Mouse (Mus musculus) ES-E14 (cell line): ENCODE data around the gene Homer2. TPM values are rescaled to one million over a fixed set of nuclear protein-coding genes. Genes with fewer than 3 reads are reported as not detected.

ENCODE experiments used
- DNase-seq: peaks from one replicate; pipeline ENCODE4 v3.0.0-alpha.2; 2013; ENCODE audit warnings: low read depth, low spot score
- H3K27ac ChIP-seq: 2 replicates; pipeline ENCODE4 v1.5.1; 2012; ENCODE audit warnings: low read depth, mild to moderate bottlenecking, low read length, moderate library complexity, mixed read lengths; ENCODE audit not compliant: poor library complexity, insufficient read depth, severe bottlenecking
- H3K36me3 ChIP-seq: 2 replicates; pipeline ENCODE4 v1.6.1; 2012; ENCODE audit warnings: mild to moderate bottlenecking, low read length, moderate library complexity, mixed read lengths; ENCODE audit not compliant: control insufficient read depth, poor library complexity, insufficient read depth, severe bottlenecking
- H3K4me1 ChIP-seq, 2 experiments: fragments of 150-350 bp in 1 of 2; sonication (generic) in 1 of 2; 2 replicates each; pipeline ENCODE4 v1.6.1; 2012; ENCODE audit warnings: low read length in 2 of 2, mild to moderate bottlenecking in 1 of 2, mixed read lengths in 1 of 2; ENCODE audit not compliant: control insufficient read depth in 2 of 2, insufficient read depth in 2 of 2, poor library complexity in 1 of 2
- H3K4me3 ChIP-seq, 2 experiments: fragments of 150-350 bp in 1 of 2; sonication (generic) in 1 of 2; 2 replicates each; pipeline ENCODE4 v1.5.1; 2012; ENCODE audit warnings: low read length in 2 of 2, low read depth in 1 of 2, mild to moderate bottlenecking in 1 of 2, mixed read lengths in 1 of 2; ENCODE audit not compliant: insufficient read depth in 1 of 2, poor library complexity in 1 of 2, severe bottlenecking in 1 of 2
- H3K9ac ChIP-seq: 2 replicates; pipeline ENCODE4 v1.6.1; 2012; ENCODE audit warnings: low read depth, mild to moderate bottlenecking, low read length, mixed read lengths; ENCODE audit not compliant: poor library complexity, insufficient read depth, severe bottlenecking
- H3K9me3 ChIP-seq: fragments of 150-350 bp; sonication (generic); 2 replicates; pipeline ENCODE4 v1.6.1; 2012; ENCODE audit warnings: low read depth, mild to moderate bottlenecking, low read length; ENCODE audit not compliant: control insufficient read depth, insufficient read depth
- CHD2 ChIP-seq: IDR thresholded peaks from 2 replicates; pipeline ENCODE4 v1.6.1; 2014; ENCODE audit warnings: mild to moderate bottlenecking, low read depth, low read length, inconsistent platforms
- HCFC1 ChIP-seq: IDR thresholded peaks from 2 replicates; pipeline ENCODE4 v1.6.1; 2012; ENCODE audit warnings: low read length, inconsistent platforms, borderline replicate concordance; ENCODE audit not compliant: insufficient read depth
- MAFK ChIP-seq: IDR thresholded peaks from 2 replicates; pipeline ENCODE4 v1.6.1; 2014; ENCODE audit warnings: mild to moderate bottlenecking, low read depth, low read length, inconsistent platforms; ENCODE audit not compliant: insufficient read depth
- ZC3H11A ChIP-seq: IDR thresholded peaks from 2 replicates; pipeline ENCODE4 v1.6.1; 2012; ENCODE audit warnings: low read depth, mild to moderate bottlenecking, inconsistent platforms, low read length, borderline replicate concordance
- ZNF384 ChIP-seq: IDR thresholded peaks from 2 replicates; pipeline ENCODE4 v1.6.1; 2012; ENCODE audit warnings: low read depth, low read length, inconsistent platforms
- in situ Hi-C, 2 experiments: fragments of 600-800 bp; cut with MboI; formaldehyde crosslinking; loops; one replicate each; pipeline ENCODE4 v1.15.1; 2025; ENCODE audit warnings: low sequenced_read_pairs in 2 of 2, inconsistent platforms in 1 of 2; ENCODE audit not compliant: unreplicated experiment in 2 of 2
- total RNA-seq: library from RNA; depleted of rRNA; stranded (reverse); fragments of 300-350 nt; gene quantifications from 2 replicates; pipeline ENCODE4 v1.2.3, GENCODE M21; 2012

Gene Homer2
- total RNA-seq, 1 experiment = 6.5 TPM

DNA sequence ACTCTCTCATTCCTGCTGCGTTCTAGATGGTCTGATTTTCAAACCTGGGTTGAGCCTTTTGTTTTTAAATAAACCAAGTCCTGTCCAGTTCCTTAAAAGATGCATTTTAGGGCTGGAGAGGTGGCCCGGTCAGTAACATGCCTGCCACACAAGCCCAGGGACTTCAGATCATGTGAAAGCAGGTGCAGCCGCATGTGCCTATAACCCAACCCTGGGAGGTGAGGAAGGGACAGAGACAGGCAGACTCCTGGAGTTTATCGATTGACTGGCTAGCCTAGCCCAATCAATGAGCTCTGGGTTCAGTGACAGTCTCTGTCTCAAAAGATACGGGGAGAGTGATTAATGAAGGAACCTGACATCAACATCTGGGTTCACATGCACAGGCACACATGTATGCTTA is 146.1 kb downstream of the Homer2 start:
- Histone ChIP-seq H3K36me3 (no peaks in the 10 kb centered on the region), H3K9ac (no peak overlapping the region), H3K9me3 (no peaks in the 10 kb centered on the region), H3K27ac (no peak overlapping the region), H3K4me1 (no peaks in the 10 kb centered on the region), H3K4me3 (no peak overlapping the region)
- no peak for DNase-seq
- TF ChIP-seq HCFC1 (no peak), ZNF384 (no peak), CHD2 (no peak), MAFK (no peak), ZC3H11A (no peak)
- in situ Hi-C loops = no loop called here

- H3K36me3 ChIP-seq = no peaks in the 10 kb centered on the region
- H3K9ac ChIP-seq = no peak overlapping the region
- DNase-seq = no peak
- H3K4me1 ChIP-seq = no peaks in the 10 kb centered on the region
- in situ Hi-C loops = no loop called here
- TF ChIP-seq MAFK (no peak), ZC3H11A (no peak), CHD2 (no peak), ZNF384 (no peak), HCFC1 (no peak)
- H3K4me3 ChIP-seq = no peak overlapping the region
- H3K27ac ChIP-seq = no peak overlapping the region
- H3K9me3 ChIP-seq = no peaks in the 10 kb centered on the region
Observed at GRCm38 (mm10) chr7:81560101-81561049, 147.0 kb downstream of the Homer2 start.

- Histone ChIP-seq H3K4me3 (no peak overlapping the region), H3K36me3 (no peaks in the 10 kb centered on the region), H3K4me1 (no peaks in the 10 kb centered on the region), H3K9me3 (no peaks in the 10 kb centered on the region), H3K27ac (no peak overlapping the region), H3K9ac (no peak overlapping the region)
- no peak for TF ChIP-seq CHD2
- TF ChIP-seq MAFK = no peak
- TF ChIP-seq ZNF384 = no peak
- no peak for TF ChIP-seq ZC3H11A
- TF ChIP-seq HCFC1 = no peak
- no peak for DNase-seq
- in situ Hi-C loops = no loop called here
Observed at GRCm38 (mm10) chr7:81559231-81559980, 147.9 kb downstream of the Homer2 start.

DNA sequence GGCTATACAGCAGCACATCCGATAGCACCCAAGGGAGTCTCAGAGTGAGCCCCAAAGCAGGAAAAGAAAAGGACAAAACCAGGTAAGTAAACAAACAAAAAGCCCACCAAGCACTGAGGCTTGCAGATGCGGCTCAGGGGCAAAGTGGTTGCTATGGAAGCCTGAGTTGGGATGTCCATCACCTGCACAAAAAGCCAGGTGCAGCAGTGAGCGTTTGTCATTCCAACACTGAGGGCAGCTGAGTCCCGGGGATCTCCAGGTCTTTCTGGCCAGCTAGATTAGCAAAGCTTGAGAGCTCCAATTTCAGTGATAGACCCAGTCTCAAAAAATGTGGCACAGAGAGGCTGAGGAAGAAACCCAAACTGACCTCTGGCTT is 149.4 kb downstream of the Homer2 start:
- H3K9me3 ChIP-seq = no peaks in the 10 kb centered on the region
- H3K27ac ChIP-seq = no peak overlapping the region
- in situ Hi-C loops = no loop called here
- H3K9ac ChIP-seq = no peak overlapping the region
- H3K36me3 ChIP-seq = no peaks in the 10 kb centered on the region
- DNase-seq = no peak
- H3K4me3 ChIP-seq = no peak overlapping the region
- TF ChIP-seq CHD2 (no peak), MAFK (no peak), HCFC1 (no peak), ZC3H11A (no peak), ZNF384 (no peak)
- H3K4me1 ChIP-seq = no peaks in the 10 kb centered on the region
